Mouse (Mus musculus): ENCODE data around the gene Sdc4. TPM values are rescaled to one million over a fixed set of nuclear protein-coding genes. Genes with fewer than 3 reads are reported as not detected.
A peak's percentile ranks its signal among the peaks of the same experiment; 100 is the strongest.

Sdc4 gene
- polyA plus RNA-seq, 1 experiment from 2014 or later: 120 TPM

- peaks cover 18% of the 10 kb centered on the region for H3K4me1 ChIP-seq (replicated peaks)
- H3K27ac ChIP-seq: no peak overlapping the region
- no peaks in the 10 kb centered on the region for H3K9me3 ChIP-seq
- ATAC-seq: peak; percentile 37; the same call in 1 of the 2 replicates
- WGBS: 28% methylated on average over 12 of the region's 12 CpGs
- no peak overlapping the region for H3K4me2 ChIP-seq (replicated peaks)
- H3K27me3 ChIP-seq (replicated peaks): no peaks in the 10 kb centered on the region
- H3K4me3 ChIP-seq (replicated peaks): no peak overlapping the region
- H3K36me3 ChIP-seq: peaks cover 22% of the 10 kb centered on the region
- H3K9ac ChIP-seq: no peak overlapping the region
Measured at GRCm38 (mm10) chr2:164426121-164426520, 17.6 kb downstream of the Sdc4 start.

- Histone ChIP-seq H3K9me3 (no peaks in the 10 kb centered on the region), H3K4me2 (replicated peaks) (no peak overlapping the region), H3K36me3 (peaks cover 22% of the 10 kb centered on the region), H3K27me3 (replicated peaks) (no peaks in the 10 kb centered on the region), H3K4me1 (replicated peaks) (peaks cover 11% of the 10 kb centered on the region), H3K9ac (no peak overlapping the region), H3K4me3 (replicated peaks) (no peak overlapping the region), H3K27ac (no peak overlapping the region)
- WGBS: 86% methylated on average over 5 of the region's 5 CpGs
- ATAC-seq: no peak
Measured at GRCm38 (mm10) chr2:164425401-164425800, 18.3 kb downstream of the Sdc4 start.

GRCm38 (mm10) chr2:164424406-164424805, 19.3 kb downstream of the Sdc4 start:
- no peak overlapping the region for H3K27ac ChIP-seq
- H3K4me3 ChIP-seq (replicated peaks): no peak overlapping the region
- no peak overlapping the region for H3K9ac ChIP-seq
- H3K36me3 ChIP-seq: peaks cover 22% of the 10 kb centered on the region
- ATAC-seq: no peak
- peaks cover 7% of the 10 kb centered on the region; the same call in 1 of the 2 replicates for H3K4me1 ChIP-seq (replicated peaks)
- H3K4me2 ChIP-seq (replicated peaks): no peak overlapping the region
- no peaks in the 10 kb centered on the region for H3K27me3 ChIP-seq (replicated peaks)
- 92% methylated on average over 8 of the region's 8 CpGs for WGBS
- no peaks in the 10 kb centered on the region for H3K9me3 ChIP-seq

GRCm38 (mm10) chr2:164423464-164423863, 20.2 kb downstream of the Sdc4 start:
- Histone ChIP-seq H3K4me3 (replicated peaks) (no peak overlapping the region), H3K27me3 (replicated peaks) (no peaks in the 10 kb centered on the region), H3K36me3 (peaks cover 22% of the 10 kb centered on the region), H3K9ac (no peak overlapping the region), H3K27ac (0 out of 2 replicates have a peak overlapping the region, but pooled peaks have one; percentile 15), H3K4me2 (replicated peaks) (no peak overlapping the region), H3K9me3 (no peaks in the 10 kb centered on the region), H3K4me1 (replicated peaks) (0 out of 2 replicates have a peak, but pooled peaks cover 5% of the 10 kb centered on the region)
- WGBS: 88% methylated on average over 11 of the region's 11 CpGs
- ATAC-seq: no peak

GRCm38 (mm10) chr2:164422675-164423393, 20.9 kb downstream of the Sdc4 start:
- no peak overlapping the region for H3K4me2 ChIP-seq (replicated peaks)
- peaks cover 17% of the 10 kb centered on the region for H3K36me3 ChIP-seq
- peak; percentile 62 for ATAC-seq
- 0 out of 2 replicates have a peak overlapping the region, but pooled peaks have one; percentile 15 for H3K27ac ChIP-seq
- no peak overlapping the region for H3K9ac ChIP-seq
- H3K4me3 ChIP-seq (replicated peaks): no peak overlapping the region
- no peaks in the 10 kb centered on the region for H3K27me3 ChIP-seq (replicated peaks)
- WGBS: 77% methylated on average over 15 of the region's 15 CpGs
- no peaks in the 10 kb centered on the region for H3K9me3 ChIP-seq
- H3K4me1 ChIP-seq (replicated peaks): 0 out of 2 replicates have a peak, but pooled peaks cover 6% of the 10 kb centered on the region

GRCm38 (mm10) chr2:164421979-164422378, 21.7 kb downstream of the Sdc4 start:
- WGBS: 88% methylated on average over 8 of the region's 8 CpGs

GRCm38 (mm10) chr2:164421306-164421705, 22.4 kb downstream of the Sdc4 start:
- Histone ChIP-seq H3K27ac (no peak overlapping the region), H3K4me2 (replicated peaks) (no peak overlapping the region), H3K36me3 (peaks cover 14% of the 10 kb centered on the region), H3K9me3 (no peaks in the 10 kb centered on the region), H3K9ac (no peak overlapping the region), H3K4me1 (replicated peaks) (0 out of 2 replicates have a peak, but pooled peaks cover 6% of the 10 kb centered on the region), H3K4me3 (replicated peaks) (no peak overlapping the region), H3K27me3 (replicated peaks) (no peaks in the 10 kb centered on the region)
- ATAC-seq: no peak
- 89% methylated on average over 7 of the region's 7 CpGs for WGBS

More at GRCm38 (mm10) chr2:164421979-164422378, 21.7 kb downstream of the Sdc4 start:
- Histone ChIP-seq H3K4me1 (replicated peaks) (0 out of 2 replicates have a peak, but pooled peaks cover 6% of the 10 kb centered on the region), H3K27me3 (replicated peaks) (no peaks in the 10 kb centered on the region), H3K9ac (no peak overlapping the region), H3K36me3 (peaks cover 17% of the 10 kb centered on the region), H3K9me3 (no peaks in the 10 kb centered on the region), H3K4me3 (replicated peaks) (no peak overlapping the region), H3K4me2 (replicated peaks) (no peak overlapping the region), H3K27ac (no peak overlapping the region)
- no peak for ATAC-seq

GRCm38 (mm10) chr2:164419489-164419888, 24.2 kb downstream of the Sdc4 start:
- H3K4me1 ChIP-seq (replicated peaks): peaks cover 7% of the 10 kb centered on the region
- no peak for ATAC-seq
- H3K9ac ChIP-seq: no peak overlapping the region
- 9% methylated on average over 3 of the region's 3 CpGs for WGBS
- H3K4me2 ChIP-seq (replicated peaks): no peak overlapping the region
- no peaks in the 10 kb centered on the region for H3K27me3 ChIP-seq (replicated peaks)
- H3K4me3 ChIP-seq (replicated peaks): no peak overlapping the region
- no peak overlapping the region for H3K27ac ChIP-seq
- peaks cover 7% of the 10 kb centered on the region for H3K36me3 ChIP-seq
- no peaks in the 10 kb centered on the region for H3K9me3 ChIP-seq

GRCm38 (mm10) chr2:164418308-164418875, 25.3 kb downstream of the Sdc4 start:
- H3K4me3 ChIP-seq (replicated peaks): no peak overlapping the region
- 48% methylated on average over 3 of the region's 3 CpGs for WGBS
- no peak for ATAC-seq
- no peaks in the 10 kb centered on the region for H3K27me3 ChIP-seq (replicated peaks)
- H3K9ac ChIP-seq: no peak overlapping the region
- H3K4me1 ChIP-seq (replicated peaks): peaks cover 12% of the 10 kb centered on the region
- H3K27ac ChIP-seq: no peak overlapping the region
- no peaks in the 10 kb centered on the region for H3K36me3 ChIP-seq
- H3K9me3 ChIP-seq: no peaks in the 10 kb centered on the region
- H3K4me2 ChIP-seq (replicated peaks): no peak overlapping the region

GRCm38 (mm10) chr2:164417198-164417597, 26.5 kb downstream of the Sdc4 start:
- 0% methylated on average over 2 of the region's 2 CpGs for WGBS
- no peak overlapping the region for H3K4me3 ChIP-seq (replicated peaks)
- H3K4me1 ChIP-seq (replicated peaks): peaks cover 12% of the 10 kb centered on the region
- H3K36me3 ChIP-seq: no peaks in the 10 kb centered on the region
- ATAC-seq: no peak
- H3K27ac ChIP-seq: no peak overlapping the region
- H3K27me3 ChIP-seq (replicated peaks): no peaks in the 10 kb centered on the region
- no peaks in the 10 kb centered on the region for H3K9me3 ChIP-seq
- no peak overlapping the region for H3K9ac ChIP-seq
- no peak overlapping the region for H3K4me2 ChIP-seq (replicated peaks)

- Histone ChIP-seq H3K4me1 (replicated peaks) (peaks cover 12% of the 10 kb centered on the region), H3K9me3 (no peaks in the 10 kb centered on the region), H3K9ac (no peak overlapping the region), H3K27ac (no peak overlapping the region), H3K27me3 (replicated peaks) (peaks cover 12% of the 10 kb centered on the region; the same call in 1 of the 2 replicates), H3K36me3 (no peaks in the 10 kb centered on the region), H3K4me2 (replicated peaks) (peak overlapping the region; percentile 52), H3K4me3 (replicated peaks) (peak overlapping the region; percentile 17; the same call in 1 of the 2 replicates)
- WGBS: 64% methylated on average over 10 of the region's 10 CpGs
- ATAC-seq: no peak
Measured at GRCm38 (mm10) chr2:164414581-164414980, 29.1 kb downstream of the Sdc4 start.

- H3K4me1 ChIP-seq (replicated peaks): peaks cover 12% of the 10 kb centered on the region
- no peak overlapping the region for H3K9ac ChIP-seq
- peak; percentile 53 for ATAC-seq
- H3K9me3 ChIP-seq: no peaks in the 10 kb centered on the region
- H3K27ac ChIP-seq: no peak overlapping the region
- peak overlapping the region; percentile 52 for H3K4me2 ChIP-seq (replicated peaks)
- 24% methylated on average over 28 of the region's 28 CpGs for WGBS
- H3K36me3 ChIP-seq: no peaks in the 10 kb centered on the region
- H3K4me3 ChIP-seq (replicated peaks): peak overlapping the region; percentile 17
- H3K27me3 ChIP-seq (replicated peaks): peaks cover 16% of the 10 kb centered on the region; the same call in 1 of the 2 replicates
Measured at GRCm38 (mm10) chr2:164414167-164414566, 29.5 kb downstream of the Sdc4 start.

All from intestine, embryonic 15.5 days (tissue).